Mouse (Mus musculus) cerebellum, postnatal 4 days (tissue): ENCODE results near the gene Myl3.
A peak's percentile ranks its signal among the peaks of the same experiment; 100 is the strongest.

ENCODE experiments used
- DNase-seq, 2 experiments: peaks; one replicate each; pipeline ENCODE4 v3.0.0; 2022; ENCODE audit warnings: low spot score in 2 of 2, mixed read lengths in 1 of 2

Gene Myl3

DNA sequence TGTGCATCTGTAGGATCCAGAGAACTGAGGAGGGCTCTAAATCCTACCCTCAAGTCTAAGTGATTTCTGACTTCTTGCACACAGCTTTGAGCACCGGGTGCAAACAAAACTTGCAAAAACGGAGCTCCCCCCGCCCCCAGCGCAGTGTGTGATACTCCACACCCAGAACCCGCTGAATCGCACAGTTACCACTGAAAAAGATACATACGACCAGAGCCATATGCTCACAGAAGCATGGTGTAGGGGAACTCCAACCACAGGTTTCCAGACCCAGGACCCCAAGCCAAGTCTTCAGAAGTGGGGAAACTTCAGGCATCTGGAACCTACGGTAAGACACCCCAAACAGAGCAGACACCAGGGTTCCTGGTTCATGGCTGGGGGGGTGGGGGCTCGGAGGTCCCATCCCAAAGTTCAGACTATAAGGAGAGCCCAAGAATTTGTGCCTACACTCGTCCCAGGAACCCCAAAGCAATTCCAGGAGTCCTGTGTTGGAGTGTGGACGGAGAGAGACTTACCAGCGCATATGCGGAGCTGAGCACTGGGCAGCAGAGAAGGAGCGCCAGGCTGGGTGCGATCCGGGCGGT lies at the start of gene Myl3:
Gene Myl3, plus strand, starts transcription at position 151 of the 584 bp plus-strand sequence.
- no peak for DNase-seq

DNA sequence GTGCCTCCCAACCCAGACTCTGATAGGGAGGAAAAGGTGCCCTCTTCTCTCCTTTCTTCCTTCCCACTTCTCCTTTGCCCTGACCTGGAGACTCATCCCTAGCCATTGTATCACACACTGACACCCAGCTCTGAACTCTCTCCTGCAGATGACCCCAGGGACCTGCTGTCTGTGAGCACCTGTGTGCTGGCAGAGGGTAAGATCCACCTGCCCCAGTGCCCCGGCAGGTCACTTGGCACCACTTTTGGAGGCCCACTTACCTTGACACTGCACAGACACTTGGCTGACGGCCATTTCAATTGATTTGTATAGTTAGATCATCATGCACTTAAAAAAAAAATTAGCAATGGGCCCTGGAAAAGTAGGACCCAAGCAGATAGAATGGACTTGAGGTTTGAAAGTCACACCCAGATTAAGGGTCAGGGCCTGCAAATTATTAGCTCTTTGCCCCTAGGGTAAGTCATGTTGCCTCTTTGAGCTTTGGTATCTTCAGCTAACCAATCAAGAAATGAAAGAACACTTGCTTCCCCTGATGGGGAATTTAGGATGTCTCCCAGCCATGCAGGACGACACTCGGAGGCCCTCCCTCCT lies 46.4 kb upstream of the Myl3 start:
- no peak for DNase-seq

DNA sequence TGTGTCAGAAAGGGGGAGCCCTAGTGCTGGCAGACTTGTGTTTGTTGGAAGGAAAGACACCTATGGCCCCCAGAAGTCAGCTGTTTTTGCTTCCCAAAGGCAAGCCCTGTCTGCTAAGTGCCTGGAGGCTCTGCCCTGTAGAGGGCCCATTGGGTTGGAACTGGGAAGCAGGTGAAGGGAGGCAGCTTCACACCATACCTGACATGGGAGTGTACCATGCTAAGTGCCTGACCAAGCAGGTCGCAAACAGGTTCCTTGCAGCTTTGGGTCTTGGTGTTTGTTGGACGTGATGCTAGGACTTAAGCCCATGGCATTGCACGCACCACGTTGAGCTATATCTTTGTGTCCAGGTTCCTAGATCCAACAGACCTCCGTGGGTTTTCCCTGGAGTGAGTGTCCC lies 45.2 kb upstream of the Myl3 start:
- no peak for DNase-seq

DNA sequence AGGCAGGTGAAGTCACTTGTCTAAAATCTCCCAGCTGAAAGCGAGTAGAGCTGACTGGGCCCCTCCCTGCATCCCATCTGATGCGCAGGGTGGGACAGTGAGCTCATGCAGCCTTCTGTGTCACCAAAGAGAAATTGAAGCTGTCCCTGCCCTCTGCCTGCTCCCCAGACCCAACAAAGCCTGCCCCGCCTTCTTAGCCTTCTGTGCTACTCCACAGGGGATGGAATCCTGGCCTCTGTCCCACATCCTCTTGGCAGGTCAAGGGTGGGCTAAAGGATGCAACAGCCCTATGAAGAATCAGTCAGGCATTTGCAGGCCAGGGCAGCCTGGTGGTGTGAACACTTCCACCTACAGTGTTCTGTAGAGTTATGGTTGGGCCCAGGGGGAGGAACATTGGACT lies 44.2 kb upstream of the Myl3 start:
- no peak for DNase-seq

DNA sequence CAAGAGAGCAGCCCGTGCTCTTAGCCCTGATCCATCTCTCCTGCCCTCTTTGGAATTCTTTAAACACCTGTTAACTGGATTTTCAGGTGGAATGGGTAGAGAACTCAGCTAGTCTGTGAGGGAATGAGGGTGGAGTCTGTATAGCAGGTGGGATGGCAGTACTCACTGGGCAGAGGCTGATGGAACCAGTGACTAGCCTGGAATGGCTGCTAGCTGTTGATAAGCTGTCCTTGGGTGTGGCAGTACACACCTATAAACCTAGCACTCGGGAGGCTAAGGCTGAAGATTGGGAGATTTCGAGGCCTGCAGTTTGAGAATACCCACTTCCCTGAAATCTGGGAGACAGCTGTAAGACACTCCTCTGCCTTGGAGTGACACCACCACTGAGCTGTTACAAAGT lies 42.1 kb upstream of the Myl3 start:
- no peak for DNase-seq

DNA sequence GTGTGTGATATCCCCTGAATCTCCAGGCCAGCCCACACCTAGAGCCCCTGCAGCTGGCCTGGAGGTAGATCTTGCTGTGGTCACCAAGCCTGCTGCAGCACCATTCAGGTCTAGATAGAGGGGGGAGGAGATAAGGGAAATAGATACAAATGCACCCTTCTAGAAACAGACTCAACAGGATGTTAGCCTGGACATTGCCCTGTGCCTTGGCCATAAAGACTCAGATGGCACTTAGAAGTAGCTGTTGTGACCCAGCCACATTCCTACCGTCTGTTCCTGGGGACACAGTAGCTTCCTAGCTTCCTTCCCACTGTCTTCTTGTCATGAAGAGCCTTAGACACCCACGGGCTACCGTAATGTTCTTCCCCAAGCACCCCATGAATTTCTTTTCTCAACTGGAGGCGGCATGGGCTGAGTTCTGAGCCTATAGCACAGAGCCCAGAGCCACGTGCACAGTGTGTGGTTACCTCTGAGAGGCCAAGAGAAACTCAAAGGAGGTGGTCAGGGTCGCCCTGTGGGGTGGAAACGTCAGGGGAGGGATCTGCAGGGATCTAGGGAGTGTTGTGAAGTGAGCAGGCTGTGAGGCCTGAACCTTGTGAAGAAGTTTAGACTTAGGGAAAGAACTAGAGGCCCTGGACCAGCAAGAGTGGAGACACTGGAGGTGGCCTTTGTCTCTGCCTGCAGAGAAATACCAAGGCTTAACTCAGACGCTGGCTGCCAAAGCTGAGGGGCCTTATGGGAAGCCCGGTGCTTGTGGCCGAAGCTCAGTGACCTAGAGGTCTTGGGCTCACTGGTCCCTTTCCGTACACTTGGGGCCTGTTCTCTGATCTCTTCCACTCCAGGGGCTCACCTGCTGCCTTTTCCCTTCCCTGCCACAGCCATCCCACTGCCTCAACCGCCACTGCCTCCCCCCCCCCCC lies 40.3 kb upstream of the Myl3 start:
- DNase-seq = no peak

GRCm38 (mm10) chr9:110702848-110703247 lies 38.8 kb upstream of the Myl3 start:
- no peak for DNase-seq

DNA sequence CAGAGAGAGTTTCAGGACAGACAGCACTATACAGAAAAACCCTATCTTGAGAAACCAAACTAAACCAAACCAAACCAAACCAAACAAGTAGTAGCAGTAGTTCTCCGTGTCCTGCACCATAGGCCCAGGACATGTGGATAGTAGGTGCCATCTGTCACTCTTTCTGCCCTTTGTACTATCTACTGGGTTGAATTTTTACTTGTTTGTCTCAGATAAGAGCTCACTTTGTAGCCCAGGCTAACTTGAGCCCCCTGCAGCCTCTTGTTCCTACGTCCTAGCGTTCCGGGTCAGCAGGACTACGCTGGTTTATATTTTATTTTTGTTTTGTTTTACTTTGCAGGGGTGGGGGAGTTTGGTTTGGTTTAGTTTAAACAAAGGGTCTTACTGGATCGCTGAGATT lies 37.7 kb upstream of the Myl3 start:
- DNase-seq = no peak

DNA sequence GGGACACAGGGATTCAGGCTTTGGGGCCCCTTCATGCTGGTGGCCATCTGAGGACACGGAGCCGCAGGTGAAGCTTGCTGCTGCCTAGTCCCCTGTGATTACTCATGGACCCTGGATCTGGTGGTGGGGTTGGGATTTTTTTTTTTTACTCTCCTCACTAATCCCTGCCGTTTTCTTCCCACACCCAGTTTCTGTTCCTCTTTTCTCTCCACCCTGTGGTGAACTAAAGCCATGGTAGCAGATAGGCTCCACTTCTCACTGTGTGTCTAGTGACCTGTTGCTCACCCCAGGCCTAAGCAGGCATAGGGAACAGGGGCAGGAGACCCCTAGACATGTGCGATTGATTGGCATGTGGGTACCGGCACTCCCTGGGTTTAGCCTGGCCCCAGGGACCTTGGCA lies 34.9 kb upstream of the Myl3 start:
- no peak for DNase-seq

- DNase-seq = peak; percentile 45 to 69
Measured at GRCm38 (mm10) chr9:110709640-110710258, 31.9 kb upstream of the Myl3 start.

DNA sequence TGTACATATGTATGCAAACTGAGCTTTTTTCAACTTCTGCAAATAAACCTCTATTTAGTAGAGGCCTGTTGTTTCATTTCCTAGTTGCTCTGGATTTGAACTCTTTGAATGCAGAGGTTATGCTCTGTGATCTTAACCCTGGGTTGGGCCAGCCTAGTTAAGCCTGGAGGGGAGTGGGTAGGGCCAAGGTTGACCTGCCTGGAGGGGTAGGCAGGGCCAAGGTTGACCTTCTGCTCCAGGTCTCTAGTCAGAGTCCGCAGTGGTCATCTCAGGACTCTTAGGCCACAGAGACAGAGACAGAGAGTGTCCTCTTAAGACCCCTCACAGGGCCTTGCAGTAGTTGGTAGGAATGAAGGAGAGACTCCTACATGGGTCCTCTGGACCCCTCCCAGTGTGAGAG lies 30.1 kb upstream of the Myl3 start:
- DNase-seq = no peak

GRCm38 (mm10) chr9:110711996-110712395 lies 29.7 kb upstream of the Myl3 start:
- no peak for DNase-seq

DNA sequence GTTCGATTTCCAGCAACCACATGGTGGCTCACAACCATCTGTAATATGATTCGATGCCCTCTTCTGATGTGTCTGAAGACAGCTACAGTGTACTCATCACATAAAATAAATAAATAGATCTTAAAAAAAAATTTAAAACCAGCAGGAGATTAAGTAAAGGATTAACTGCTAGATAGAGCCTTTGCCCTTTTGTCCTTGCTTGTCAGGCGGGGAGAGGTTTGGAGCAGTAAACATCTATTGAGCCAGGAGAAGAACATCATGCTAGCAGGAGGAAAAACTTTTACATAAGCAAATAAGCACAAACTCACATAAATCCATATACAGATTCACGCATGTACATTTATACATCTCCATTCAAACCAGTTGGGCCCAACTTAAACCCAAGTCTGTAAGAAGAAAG lies 29.1 kb upstream of the Myl3 start:
- DNase-seq = no peak

DNA sequence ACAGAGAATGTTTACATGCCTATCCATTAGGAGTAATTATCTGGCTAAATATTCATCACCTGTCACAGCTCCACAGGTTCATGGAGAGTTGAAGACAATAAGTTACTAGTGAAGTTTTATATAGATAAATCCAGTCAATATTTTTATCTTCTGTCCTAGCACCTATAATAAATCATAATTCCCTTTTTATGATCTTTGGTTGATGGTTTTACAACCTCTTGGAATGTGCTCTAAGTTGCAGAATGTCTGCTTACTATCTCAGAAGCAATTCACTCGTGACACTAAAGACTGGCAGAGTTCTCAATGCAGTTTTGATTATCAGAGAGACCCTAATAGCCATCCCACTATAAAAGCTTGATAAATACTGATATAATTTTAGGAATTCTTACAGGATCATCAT lies 28.3 kb upstream of the Myl3 start:
- no peak for DNase-seq

DNA sequence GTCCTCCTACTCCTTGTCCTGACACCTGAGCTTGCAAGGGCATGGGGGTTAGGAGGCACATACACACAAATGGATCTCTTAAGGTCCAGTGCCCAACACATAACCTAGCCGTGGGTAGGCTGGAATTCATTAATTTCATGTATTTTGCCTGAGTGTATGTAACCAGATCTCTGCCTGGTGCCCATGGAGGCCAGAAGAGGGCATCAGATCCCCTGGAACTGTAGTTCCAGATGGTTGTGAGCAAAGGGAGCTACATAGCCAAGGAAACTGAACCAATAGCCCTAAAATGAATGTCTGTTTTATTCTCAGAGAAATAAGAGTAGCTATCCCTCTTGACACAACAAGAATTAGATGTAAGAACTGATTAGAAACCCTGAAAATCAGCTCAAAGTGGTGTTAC lies 26.2 kb upstream of the Myl3 start:
- DNase-seq = no peak

- DNase-seq = peak; percentile 43 to 68
Measured at GRCm38 (mm10) chr9:110716775-110717174, 24.9 kb upstream of the Myl3 start.

DNA sequence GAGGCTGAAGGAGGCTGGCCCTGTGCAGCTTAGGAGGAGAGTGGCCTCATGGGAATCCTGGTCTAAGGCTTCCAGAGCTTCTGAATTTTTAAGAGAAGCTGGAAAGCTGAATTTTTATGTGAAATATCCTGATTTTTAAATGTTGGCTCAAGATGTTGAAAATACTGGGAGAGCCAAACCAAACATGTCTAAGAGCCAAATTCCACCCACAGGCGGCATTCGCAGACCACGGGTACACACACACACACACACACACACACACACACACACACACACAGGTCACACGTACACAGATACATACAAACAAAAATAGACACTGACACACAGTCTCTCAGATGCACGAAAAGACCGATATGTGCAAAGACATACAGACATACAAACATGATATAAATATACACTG lies 23.6 kb upstream of the Myl3 start:
- DNase-seq = no peak

DNA sequence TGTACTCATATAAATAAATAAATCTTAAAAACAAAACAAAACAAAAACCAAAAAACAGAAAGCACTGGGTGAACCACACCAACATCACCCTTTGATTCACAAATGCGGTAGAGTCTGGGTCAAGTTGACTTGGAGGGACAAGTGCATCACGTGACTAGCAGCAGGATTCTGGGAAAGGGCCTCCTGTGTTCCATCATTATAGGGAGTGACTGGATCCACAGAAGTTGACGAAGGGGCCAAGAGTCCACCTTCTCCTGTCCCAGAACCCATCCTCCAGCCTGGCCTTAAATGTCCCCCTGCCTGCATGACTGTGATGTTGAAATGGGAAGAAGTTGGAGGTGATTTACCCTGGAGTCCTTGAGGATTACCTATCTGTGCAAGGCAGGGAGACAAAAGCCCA lies 22.9 kb upstream of the Myl3 start:
- DNase-seq = no peak

GRCm38 (mm10) chr9:110719977-110720376 lies 21.7 kb upstream of the Myl3 start:
- DNase-seq = no peak

GRCm38 (mm10) chr9:110722060-110722459 lies 19.6 kb upstream of the Myl3 start:
- DNase-seq = no peak

DNA sequence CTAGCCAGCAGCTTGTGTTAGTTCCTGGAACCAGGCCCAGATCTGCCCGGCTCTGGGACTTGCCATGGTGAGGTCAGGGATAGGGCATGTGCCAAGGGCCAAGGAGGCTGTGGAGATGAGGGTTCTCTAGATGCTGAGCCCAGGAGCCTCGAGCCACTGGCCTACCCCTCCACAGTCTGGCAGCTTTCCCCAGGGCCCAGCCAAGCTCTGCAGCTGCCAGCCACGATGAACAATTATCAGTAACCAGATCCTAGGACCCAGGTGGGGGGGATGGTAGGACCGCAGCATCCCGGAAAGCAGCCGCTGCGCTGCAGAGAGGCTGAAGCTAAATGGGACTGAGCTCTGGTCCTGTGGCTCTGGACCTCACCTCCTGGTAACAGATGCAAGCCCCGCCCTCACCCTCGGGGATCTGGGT lies 15.9 kb upstream of the Myl3 start:
- DNase-seq = peak in 1 of 2 experiments; percentile 58

DNA sequence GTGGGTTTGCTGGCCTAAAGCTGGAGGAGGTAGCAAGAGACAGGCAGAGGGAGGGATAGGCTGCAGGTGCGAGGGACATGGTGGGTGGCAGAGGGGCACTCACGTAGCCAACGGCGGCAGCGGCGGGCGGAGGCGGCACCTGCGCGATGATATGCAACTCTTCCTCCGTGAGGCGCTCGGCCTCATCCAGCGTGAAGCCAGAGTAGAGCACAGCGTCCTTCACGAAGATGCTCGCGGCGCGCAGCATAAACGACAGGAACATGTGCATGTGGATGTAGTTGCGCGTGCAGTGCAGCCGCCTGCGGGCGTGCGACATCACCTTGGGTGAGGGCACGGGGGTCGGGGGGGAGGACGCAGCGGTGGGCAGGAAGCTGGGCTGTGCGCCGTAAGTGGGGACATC lies 14.8 kb upstream of the Myl3 start:
- DNase-seq = no peak

GRCm38 (mm10) chr9:110729841-110730240 lies 11.8 kb upstream of the Myl3 start:
- DNase-seq = peak in 1 of 2 experiments; percentile 56
